8 mouse cellular contexts compared by ENCODE assay signal in genomic region chr4:86856304-86857112, GRCm38 (mm10). TPM values are rescaled to one million over a fixed set of nuclear protein-coding genes. Genes with fewer than 3 reads are reported as not detected.
A peak's percentile ranks its signal among the peaks of the same experiment; 100 is the strongest.
DNase-seq lines count a peak whose midpoint lies in the region; ATAC-seq and TF ChIP-seq lines count a peak whose summit lies in the region.

No protein-coding gene starts in this region.

- no peaks in the 10 kb centered on the region for H3K9me3 ChIP-seq in E14TG2a.4 (ENCODE audit: low read length)
- no peaks in the 10 kb centered on the region for H3K9me3 ChIP-seq in embryonic facial prominence, embryonic 12.5 days
- H3K9me3 ChIP-seq in intestine, embryonic 16.5 days (ENCODE audit: control insufficient read depth, low read length): 0 out of 2 replicates have a peak, but pooled peaks cover 4% of the 10 kb centered on the region
- H3K9me3 ChIP-seq in neural tube, embryonic 13.5 days: no peaks in the 10 kb centered on the region

- H3K4me1 ChIP-seq in E14TG2a.4 (replicated peaks; ENCODE audit: low read depth, low read length): peaks cover 21% of the 10 kb centered on the region
- H3K4me1 ChIP-seq in embryonic facial prominence, embryonic 12.5 days: peaks cover 11% of the 10 kb centered on the region; the same call in 1 of the 2 replicates
- peaks cover 10% of the 10 kb centered on the region for H3K4me1 ChIP-seq in intestine, embryonic 16.5 days (ENCODE audit: control insufficient read depth, insufficient read depth, low read length)
- H3K4me1 ChIP-seq in neural tube, embryonic 13.5 days (replicated peaks): peaks cover 19% of the 10 kb centered on the region

- peak overlapping the region; percentile 96 for H3K27ac ChIP-seq in embryonic facial prominence, embryonic 12.5 days
- peak overlapping the region; percentile 95 for H3K27ac ChIP-seq in intestine, embryonic 16.5 days (ENCODE audit: low read length)
- H3K27ac ChIP-seq in neural tube, embryonic 13.5 days (replicated peaks): peak overlapping the region; percentile 97

- H3K4me2 ChIP-seq in embryonic facial prominence, embryonic 12.5 days (replicated peaks): peak overlapping the region; percentile 89
- peak overlapping the region; percentile 71 for H3K4me2 ChIP-seq in intestine, embryonic 16.5 days (ENCODE audit: low read depth, low read length)
- H3K4me2 ChIP-seq in neural tube, embryonic 13.5 days: peak overlapping the region; percentile 80

- H3K9ac ChIP-seq in embryonic facial prominence, embryonic 12.5 days: peak overlapping the region; percentile 98
- H3K9ac ChIP-seq in intestine, embryonic 16.5 days (ENCODE audit: low read depth, low read length): peak overlapping the region; percentile 100
- peak overlapping the region; percentile 99 for H3K9ac ChIP-seq in neural tube, embryonic 13.5 days

- ATAC-seq in embryonic facial prominence, embryonic 12.5 days (ENCODE audit: insufficient number of reproducible peaks, insufficient read depth, low FRiP score, low TSS enrichment): no peak
- no peak for ATAC-seq in intestine, embryonic 16.5 days
- ATAC-seq in neural tube, embryonic 13.5 days (ENCODE audit: low read depth): peak; percentile 25

- H3K4me3 ChIP-seq in E14TG2a.4 (replicated peaks; ENCODE audit: low read length): peak overlapping the region; percentile 93
- peak overlapping the region; percentile 87 for H3K4me3 ChIP-seq in embryonic facial prominence, embryonic 12.5 days
- H3K4me3 ChIP-seq in intestine, embryonic 16.5 days (ENCODE audit: low read length): peak overlapping the region; percentile 96
- peak overlapping the region; percentile 94 for H3K4me3 ChIP-seq in neural tube, embryonic 13.5 days

- no peaks in the 10 kb centered on the region for H3K27me3 ChIP-seq in E14TG2a.4 (ENCODE audit: insufficient read depth, low read length)
- no peaks in the 10 kb centered on the region for H3K27me3 ChIP-seq in embryonic facial prominence, embryonic 12.5 days
- no peaks in the 10 kb centered on the region for H3K27me3 ChIP-seq in intestine, embryonic 16.5 days (replicated peaks; ENCODE audit: control insufficient read depth, insufficient read depth, low read length)
- H3K27me3 ChIP-seq in neural tube, embryonic 13.5 days: no peaks in the 10 kb centered on the region

- TF ChIP-seq CTCF in E14TG2a.4 (conservative IDR thresholded peaks at IDR 0.05; ENCODE audit: low read length): no peak

- WGBS in embryonic facial prominence, embryonic 12.5 days: 1% methylated on average over 50 of the region's 50 CpGs
- under 1% methylated on average over 50 of the region's 50 CpGs for WGBS in intestine, embryonic 16.5 days
- WGBS in neural tube, embryonic 13.5 days: 2% methylated on average over 50 of the region's 50 CpGs

- DNase-seq in layer of hippocampus, adult 11-12 months (ENCODE audit: low spot score): peak; percentile 41
- DNase-seq in layer of hippocampus, adult 18-20 months (ENCODE audit: low spot score in 2 of 2): no peak
- no peak for DNase-seq in cerebellum, adult 8-10 months
- DNase-seq in cerebellum, postnatal 25 days: no peak

- H3K36me3 ChIP-seq in E14TG2a.4 (ENCODE audit: insufficient read depth, low read length): peaks cover 44% of the 10 kb centered on the region
- peaks cover 34% of the 10 kb centered on the region for H3K36me3 ChIP-seq in embryonic facial prominence, embryonic 12.5 days
- peaks cover 21% of the 10 kb centered on the region for H3K36me3 ChIP-seq in intestine, embryonic 16.5 days (ENCODE audit: control insufficient read depth, insufficient read depth, low read length)
- peaks cover 37% of the 10 kb centered on the region for H3K36me3 ChIP-seq in neural tube, embryonic 13.5 days

RNA-seq across cellular contexts. Expression of gene Rps6, which starts 0.7 kb away (rescaled TPM):
- 100 to 1,000 TPM; 499 to 504 TPM for total RNA-seq in layer of hippocampus, adult 18-20 months (2021)
- 599 and 634 TPM in 2 replicates for polyA plus RNA-seq in embryonic facial prominence, embryonic 12.5 days (2016; fragmentation: Nextera tagmentation; extraction: Ambion mirVana)
- polyA plus RNA-seq in intestine, embryonic 16.5 days (2015; fragmentation: Nextera tagmentation; extraction: Ambion mirVana): 622 and 672 TPM in 2 replicates
- 437 and 462 TPM in 2 replicates for polyA plus RNA-seq in neural tube, embryonic 13.5 days (2015; fragmentation: Nextera tagmentation; extraction: Ambion mirVana)

RNA-seq across cellular contexts. Expression of gene Acer2, which starts 17.7 kb away (rescaled TPM):
- total RNA-seq in layer of hippocampus, adult 18-20 months (2021): 1 to 10 TPM; 5.3 to 5.9 TPM
- 14.7 and 15.5 TPM in 2 replicates for polyA plus RNA-seq in embryonic facial prominence, embryonic 12.5 days (2016; fragmentation: Nextera tagmentation; extraction: Ambion mirVana)
- 17.7 and 20.6 TPM in 2 replicates for polyA plus RNA-seq in intestine, embryonic 16.5 days (2015; fragmentation: Nextera tagmentation; extraction: Ambion mirVana)
- polyA plus RNA-seq in neural tube, embryonic 13.5 days (2015; fragmentation: Nextera tagmentation; extraction: Ambion mirVana): 20.0 and 23.8 TPM in 2 replicates
